Mouse (Mus musculus): ENCODE results near the gene Mst1r.

Mst1r gene

GRCm38 (mm10) chr9:107955613-107956289 lies 49.1 kb downstream of the Mst1r start:
- peak; percentile 36 for DNase-seq (ENCODE audit: low read depth)

- DNase-seq (ENCODE audit: low read depth): no peak
Measured at GRCm38 (mm10) chr9:107957141-107957540, 50.5 kb downstream of the Mst1r start.

GRCm38 (mm10) chr9:107959896-107960295 lies 53.2 kb downstream of the Mst1r start:
- no peak for DNase-seq (ENCODE audit: low read depth)

- DNase-seq (ENCODE audit: low read depth): peak; percentile 27
Measured at GRCm38 (mm10) chr9:107960928-107961327, 54.3 kb downstream of the Mst1r start.

- no peak for DNase-seq (ENCODE audit: low read depth)
Measured at GRCm38 (mm10) chr9:107961351-107961762, 54.7 kb downstream of the Mst1r start.

- peak; percentile 36 for DNase-seq (ENCODE audit: low read depth)
Measured at GRCm38 (mm10) chr9:107961881-107962280, 55.2 kb downstream of the Mst1r start.

GRCm38 (mm10) chr9:107962916-107963315 lies 56.2 kb downstream of the Mst1r start:
- DNase-seq (ENCODE audit: low read depth): no peak

- peak; percentile 86 for DNase-seq (ENCODE audit: low read depth)
Measured at GRCm38 (mm10) chr9:107963700-107964099, 57.0 kb downstream of the Mst1r start.

- DNase-seq (ENCODE audit: low read depth): no peak
Measured at GRCm38 (mm10) chr9:107964681-107965080, 58.0 kb downstream of the Mst1r start.

- DNase-seq (ENCODE audit: low read depth): no peak
Measured at GRCm38 (mm10) chr9:107966676-107967075, 60.0 kb downstream of the Mst1r start.

GRCm38 (mm10) chr9:107967437-107967836 lies 60.8 kb downstream of the Mst1r start:
- no peak for DNase-seq (ENCODE audit: low read depth)

- DNase-seq (ENCODE audit: low read depth): no peak
Measured at GRCm38 (mm10) chr9:107968531-107968930, 61.9 kb downstream of the Mst1r start.

Measured in 416B (cell line).